Mouse (Mus musculus) heart, embryonic 12.5 days (tissue): ENCODE data around the gene Mrpl48. TPM values are rescaled to one million over a fixed set of nuclear protein-coding genes. Genes with fewer than 3 reads are reported as not detected.

Source experiments
- ATAC-seq: fragments of 200-750 bp; cut with Nextera tagmentation; 2 replicates; pipeline ENCODE4 v1.8.0; 2017; ENCODE audit warnings: moderate TSS enrichment, moderate library complexity; ENCODE audit not compliant: insufficient number of reproducible peaks, low FRiP score
- H3K27ac ChIP-seq: fragments of 300-500 bp; sonication (generic); 2 replicates; pipeline ENCODE4 v1.5.1; 2016; ENCODE audit warnings: mild to moderate bottlenecking, moderate library complexity; ENCODE audit not compliant: poor library complexity, severe bottlenecking
- H3K27me3 ChIP-seq: fragments of 300-500 bp; sonication (generic); replicated peaks from 2 replicates; pipeline ENCODE4 v1.6.1; 2016; ENCODE audit warnings: mild to moderate bottlenecking, moderate library complexity
- H3K36me3 ChIP-seq: fragments of 300-500 bp; sonication (generic); 2 replicates; pipeline ENCODE4 v1.6.1; 2016; ENCODE audit warnings: mild to moderate bottlenecking, moderate library complexity
- H3K4me1 ChIP-seq: fragments of 300-500 bp; sonication (generic); replicated peaks from 2 replicates; pipeline ENCODE4 v1.6.1; 2016; ENCODE audit warnings: mild to moderate bottlenecking
- H3K4me2 ChIP-seq: fragments of 300-500 bp; sonication (generic); 2 replicates; pipeline ENCODE4 v1.6.1; 2016; ENCODE audit warnings: mild to moderate bottlenecking, moderate library complexity
- H3K4me3 ChIP-seq: fragments of 300-500 bp; sonication (generic); 2 replicates; pipeline ENCODE4 v1.5.1; 2016; ENCODE audit warnings: mild to moderate bottlenecking
- H3K9ac ChIP-seq: fragments of 300-500 bp; sonication (generic); 2 replicates; pipeline ENCODE4 v1.6.1; 2016; ENCODE audit warnings: mild to moderate bottlenecking, moderate library complexity
- H3K9me3 ChIP-seq: fragments of 300-500 bp; sonication (generic); replicated peaks from 2 replicates; pipeline ENCODE4 v1.6.1; 2016; ENCODE audit warnings: mild to moderate bottlenecking, moderate library complexity
- WGBS: fragments of 180-500 bp; shearing (Covaris S2); methylation state at CpG from one replicate; pipeline ENCODE4 v1.1.7; 2016; 5-methylcytosine and 5-hydroxymethylcytosine counted together
- polyA plus RNA-seq: library from polyadenylated mRNA; unstranded; fragments of >200 nt; fragmentation: Nextera tagmentation; extraction: Ambion mirVana; gene quantifications from 2 replicates; pipeline ENCODE4 v1.2.1, GENCODE M21; 2016

Mrpl48 gene
- polyA plus RNA-seq, 1 experiment from 2014 or later = 74.3 TPM

DNA sequence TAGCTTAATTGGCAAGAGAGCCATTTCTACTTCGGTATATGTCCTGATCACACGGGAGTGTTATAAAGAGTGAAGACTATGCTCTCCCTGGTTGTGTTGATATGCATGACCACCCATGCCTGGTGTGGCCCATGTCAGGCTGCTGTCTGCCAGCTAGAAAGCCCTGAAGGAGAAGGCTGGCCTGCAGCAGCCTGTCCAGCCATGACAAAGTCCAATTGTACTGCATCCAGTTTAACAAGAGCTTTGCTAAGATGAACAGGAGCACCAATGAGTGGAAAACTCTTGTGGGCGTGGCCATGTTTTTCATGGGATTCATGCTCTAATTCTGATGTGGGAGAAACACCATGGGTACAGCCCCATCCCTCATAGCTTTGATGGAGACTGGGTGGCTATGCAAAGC is 16.4 kb upstream of the Mrpl48 start:
- Histone ChIP-seq H3K9me3 (no peaks in the 10 kb centered on the region), H3K4me2 (no peak overlapping the region), H3K27ac (no peak overlapping the region), H3K4me1 (peaks cover 7% of the 10 kb centered on the region), H3K4me3 (no peak overlapping the region), H3K9ac (no peak overlapping the region), H3K27me3 (no peaks in the 10 kb centered on the region), H3K36me3 (peaks cover 9% of the 10 kb centered on the region)
- ATAC-seq = no peak
- 79% methylated on average over 3 of the region's 3 CpGs for WGBS

DNA sequence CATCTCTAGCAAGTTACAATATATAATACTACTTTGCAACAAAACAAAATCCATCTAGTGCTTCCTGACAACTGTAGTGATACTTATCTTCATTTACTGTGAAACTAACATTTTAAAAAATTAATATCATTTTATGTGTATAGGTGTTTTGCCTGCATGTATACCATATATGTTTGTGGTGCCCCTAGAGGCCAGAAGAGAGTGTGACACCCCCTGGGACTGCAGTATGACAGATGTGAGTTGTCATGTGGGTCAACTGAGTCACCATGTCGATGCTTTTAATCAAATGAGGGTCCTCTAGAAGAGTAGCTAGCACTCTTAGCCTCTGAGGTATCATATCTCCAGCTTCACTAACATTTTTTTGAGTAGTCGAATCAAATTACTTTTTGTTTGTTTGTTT is 14.2 kb upstream of the Mrpl48 start:
- no peak overlapping the region for H3K27ac ChIP-seq
- no peaks in the 10 kb centered on the region for H3K27me3 ChIP-seq
- no peak for ATAC-seq
- H3K9me3 ChIP-seq = no peaks in the 10 kb centered on the region
- H3K4me2 ChIP-seq = no peak overlapping the region
- H3K4me3 ChIP-seq = no peak overlapping the region
- no peak overlapping the region for H3K9ac ChIP-seq
- H3K4me1 ChIP-seq = peaks cover 7% of the 10 kb centered on the region
- WGBS = 82% methylated on average over 2 of the region's 2 CpGs
- H3K36me3 ChIP-seq = peaks cover 3% of the 10 kb centered on the region; the same call in 1 of the 2 replicates

- Histone ChIP-seq H3K9ac (no peak overlapping the region), H3K27me3 (no peaks in the 10 kb centered on the region), H3K4me2 (no peak overlapping the region), H3K27ac (no peak overlapping the region), H3K4me1 (peaks cover 6% of the 10 kb centered on the region; the same call in 1 of the 2 replicates), H3K4me3 (no peak overlapping the region), H3K36me3 (no peaks in the 10 kb centered on the region), H3K9me3 (no peaks in the 10 kb centered on the region)
- WGBS = 85% methylated on average over 4 of the region's 4 CpGs
- ATAC-seq = no peak
Measured at GRCm38 (mm10) chr7:100616121-100616857, 8.2 kb upstream of the Mrpl48 start.

GRCm38 (mm10) chr7:100608910-100609309 is 809 bp upstream of the Mrpl48 start:
- H3K9me3 ChIP-seq = no peaks in the 10 kb centered on the region
- peak overlapping the region; percentile 67 for H3K4me2 ChIP-seq
- H3K27ac ChIP-seq = 0 out of 2 replicates have a peak overlapping the region, but pooled peaks have one; percentile 99
- peak overlapping the region; percentile 97 for H3K4me3 ChIP-seq
- H3K27me3 ChIP-seq = no peaks in the 10 kb centered on the region
- ATAC-seq = no peak
- H3K36me3 ChIP-seq = no peaks in the 10 kb centered on the region
- peak overlapping the region; percentile 99 for H3K9ac ChIP-seq
- 19% methylated on average over 4 of the region's 4 CpGs for WGBS
- H3K4me1 ChIP-seq = peaks cover 10% of the 10 kb centered on the region; the same call in 1 of the 2 replicates

GRCm38 (mm10) chr7:100607214-100608129 is 629 bp downstream of the Mrpl48 start, which contains the start of gene Rab6a:
Gene Rab6a (plus strand): TSS chr7:100607410.
- Histone ChIP-seq H3K9ac (peak within 1 kb of the TSS; percentile 99), H3K27ac (peak within 1 kb of the TSS; percentile 99), H3K36me3 (no peaks in the 10 kb centered on the region), H3K27me3 (no peaks in the 10 kb centered on the region), H3K4me3 (peak within 1 kb of the TSS; percentile 97), H3K4me2 (peak within 1 kb of the TSS; percentile 67), H3K4me1 (peaks cover 10% of the 10 kb centered on the region; the same call in 1 of the 2 replicates), H3K9me3 (no peaks in the 10 kb centered on the region)
- ATAC-seq = peak; percentile 96
- WGBS = under 1% methylated on average over 105 of the region's 105 CpGs

DNA sequence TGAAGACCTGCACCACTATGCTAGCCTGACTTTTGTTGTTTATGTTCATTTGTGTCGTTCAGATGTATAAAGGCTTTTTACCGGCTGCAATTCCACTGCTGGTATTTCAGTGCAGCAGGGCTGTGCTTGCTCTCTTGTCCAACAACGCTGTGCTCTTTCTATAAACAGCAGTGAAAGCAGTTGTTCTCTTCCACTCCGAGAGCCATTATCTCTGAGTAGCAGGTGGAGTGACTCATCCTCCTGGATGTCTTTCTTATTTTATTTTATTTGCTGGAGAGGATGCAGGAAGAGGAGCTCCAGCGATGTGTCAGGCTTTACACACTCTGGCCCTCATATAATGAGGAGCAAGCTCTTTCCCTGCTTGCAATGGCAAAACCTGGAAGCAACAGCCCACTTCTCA is 7.9 kb downstream of the Mrpl48 start:
- ATAC-seq = no peak
- Histone ChIP-seq H3K27me3 (no peaks in the 10 kb centered on the region), H3K9ac (no peak overlapping the region), H3K4me2 (no peak overlapping the region), H3K9me3 (0 out of 2 replicates have a peak, but pooled peaks cover 2% of the 10 kb centered on the region), H3K27ac (no peak overlapping the region), H3K4me3 (no peak overlapping the region), H3K4me1 (no peaks in the 10 kb centered on the region), H3K36me3 (no peaks in the 10 kb centered on the region)
- WGBS = 62% methylated on average over 5 of the region's 5 CpGs

DNA sequence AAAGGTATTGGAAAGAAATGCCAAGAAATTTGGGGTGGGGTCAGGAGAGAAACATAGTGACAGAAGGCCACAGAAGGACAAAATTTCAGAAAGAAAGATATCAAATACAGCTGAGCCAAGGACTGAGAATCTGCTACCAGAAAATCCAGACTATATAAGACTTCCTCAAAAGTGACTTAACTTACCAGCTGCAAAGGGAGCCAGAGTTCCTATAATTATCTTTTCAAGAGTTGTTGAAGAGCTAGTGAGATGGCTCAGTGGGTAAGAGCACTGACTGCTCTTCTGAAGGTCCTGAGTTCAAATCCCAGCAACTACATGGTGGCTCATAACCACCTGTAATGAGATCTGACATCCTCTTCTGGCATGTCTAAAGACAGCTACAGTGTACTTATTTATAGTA is 14.8 kb downstream of the Mrpl48 start:
- Histone ChIP-seq H3K9ac (no peak overlapping the region), H3K36me3 (no peaks in the 10 kb centered on the region), H3K27ac (no peak overlapping the region), H3K4me1 (no peaks in the 10 kb centered on the region), H3K4me3 (no peak overlapping the region), H3K27me3 (no peaks in the 10 kb centered on the region), H3K9me3 (no peaks in the 10 kb centered on the region), H3K4me2 (no peak overlapping the region)
- ATAC-seq = no peak

DNA sequence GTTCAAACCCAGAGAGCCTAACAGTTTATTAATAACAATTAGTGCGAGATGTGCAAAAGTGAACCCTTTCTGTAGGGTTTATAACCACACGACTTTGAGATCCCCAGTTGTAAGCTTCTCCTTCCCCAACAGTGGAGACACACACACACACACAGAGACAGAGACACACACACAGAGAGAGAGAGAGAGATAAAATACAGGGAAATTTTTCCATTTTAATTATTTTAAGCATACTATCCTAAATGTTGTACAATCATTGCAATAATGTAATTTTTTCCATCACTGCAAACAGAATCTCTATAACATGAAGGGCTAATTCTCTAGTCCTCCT is 16.6 kb downstream of the Mrpl48 start:
- no peaks in the 10 kb centered on the region for H3K27me3 ChIP-seq
- peak overlapping the region; percentile 72 for H3K9ac ChIP-seq
- H3K4me3 ChIP-seq = peak overlapping the region; percentile 53
- H3K4me1 ChIP-seq = no peaks in the 10 kb centered on the region
- H3K36me3 ChIP-seq = no peaks in the 10 kb centered on the region
- 5% methylated on average over 2 of the region's 2 CpGs for WGBS
- no peak for ATAC-seq
- no peaks in the 10 kb centered on the region for H3K9me3 ChIP-seq
- peak overlapping the region; percentile 59 for H3K4me2 ChIP-seq
- peak overlapping the region; percentile 86 for H3K27ac ChIP-seq

DNA sequence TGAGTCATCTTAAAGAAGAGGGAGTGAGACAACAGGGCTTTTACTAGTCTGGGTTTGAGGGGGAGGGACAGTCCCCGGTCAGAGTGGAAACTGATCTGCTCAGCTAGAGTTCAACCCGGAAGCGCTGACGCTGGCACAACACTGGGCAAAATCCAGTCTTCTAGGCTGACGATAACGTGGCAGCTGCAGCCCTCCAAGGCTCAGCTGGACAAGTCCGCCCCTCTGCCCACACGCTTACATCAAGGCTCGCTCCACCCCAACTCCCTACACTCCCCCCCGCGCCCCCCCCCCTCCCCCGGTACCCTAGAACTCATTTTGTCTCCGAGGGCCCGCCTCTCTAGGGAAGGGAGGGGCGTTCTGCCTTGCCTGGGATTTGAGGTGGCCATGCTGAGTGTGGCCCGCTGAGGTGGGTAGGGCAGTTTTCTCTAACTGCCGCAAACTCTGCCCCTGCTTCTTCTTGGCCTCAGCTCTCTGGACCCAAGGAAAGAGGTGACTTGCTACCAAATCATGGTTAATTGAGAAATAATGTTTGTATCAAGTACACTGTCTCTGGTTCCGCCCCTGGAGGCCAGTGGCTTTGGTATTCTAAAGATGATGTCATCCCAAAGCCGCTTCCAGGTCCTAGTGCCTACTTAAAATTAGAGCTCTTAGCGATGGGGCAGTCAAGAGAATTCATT is 17.1 kb downstream of the Mrpl48 start:
- peak overlapping the region; percentile 86 for H3K27ac ChIP-seq
- peak overlapping the region; percentile 72 for H3K9ac ChIP-seq
- H3K4me1 ChIP-seq = no peaks in the 10 kb centered on the region
- H3K36me3 ChIP-seq = no peaks in the 10 kb centered on the region
- no peaks in the 10 kb centered on the region for H3K27me3 ChIP-seq
- under 1% methylated on average over 16 of the region's 20 CpGs for WGBS
- H3K9me3 ChIP-seq = no peaks in the 10 kb centered on the region
- peak overlapping the region; percentile 59 for H3K4me2 ChIP-seq
- peak overlapping the region; percentile 53 for H3K4me3 ChIP-seq
- peak; percentile 94 for ATAC-seq

- no peaks in the 10 kb centered on the region for H3K9me3 ChIP-seq
- peak overlapping the region; percentile 53 for H3K4me3 ChIP-seq
- no peaks in the 10 kb centered on the region for H3K27me3 ChIP-seq
- H3K27ac ChIP-seq = peak overlapping the region; percentile 86
- no peak; the same call in 1 of the 2 replicates for ATAC-seq
- H3K36me3 ChIP-seq = no peaks in the 10 kb centered on the region
- 43% methylated on average over 7 of the region's 7 CpGs for WGBS
- H3K4me2 ChIP-seq = peak overlapping the region; percentile 59
- H3K9ac ChIP-seq = peak overlapping the region; percentile 72
- no peaks in the 10 kb centered on the region for H3K4me1 ChIP-seq
Measured at GRCm38 (mm10) chr7:100590504-100590844, 17.6 kb downstream of the Mrpl48 start.

DNA sequence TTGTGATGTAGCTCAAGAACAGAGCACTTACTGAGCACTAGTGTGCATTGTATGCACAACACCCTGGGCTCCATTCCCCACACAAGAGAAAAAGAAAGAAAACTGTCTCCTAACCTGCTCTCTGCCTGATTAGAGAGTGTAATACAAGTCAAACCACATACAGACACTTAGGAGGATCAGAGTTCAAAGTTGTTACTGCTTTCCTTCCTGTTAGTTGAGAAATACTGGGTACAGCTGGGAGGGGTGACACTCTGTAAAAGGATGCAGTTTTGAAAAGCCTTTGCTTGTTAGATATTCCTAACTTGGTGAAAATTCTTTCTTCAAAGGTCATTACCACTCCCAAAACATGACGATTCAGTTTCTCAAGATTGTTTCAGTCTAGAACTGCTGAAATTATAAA is 18.3 kb downstream of the Mrpl48 start:
- WGBS = 63% methylated on average over 1 of the region's 1 CpGs
- no peak overlapping the region for H3K4me2 ChIP-seq
- H3K9ac ChIP-seq = no peak overlapping the region
- H3K27me3 ChIP-seq = no peaks in the 10 kb centered on the region
- H3K27ac ChIP-seq = no peak overlapping the region
- H3K36me3 ChIP-seq = no peaks in the 10 kb centered on the region
- ATAC-seq = no peak
- no peaks in the 10 kb centered on the region for H3K4me1 ChIP-seq
- no peak overlapping the region for H3K4me3 ChIP-seq
- H3K9me3 ChIP-seq = no peaks in the 10 kb centered on the region
